Mouse (Mus musculus) embryonic facial prominence, embryonic 12.5 days (tissue): ENCODE results near the gene Rps6ka5. TPM values are rescaled to one million over a fixed set of nuclear protein-coding genes. Genes with fewer than 3 reads are reported as not detected.

Experiments
- ATAC-seq: fragments of 200-750 bp; cut with Nextera tagmentation; 2 replicates; pipeline ENCODE4 v1.8.0; 2017; ENCODE audit not compliant: insufficient number of reproducible peaks, insufficient read depth, low FRiP score, low TSS enrichment
- H3K27ac ChIP-seq: fragments of 300-500 bp; sonication (generic); 2 replicates; pipeline ENCODE4 v1.5.1; 2016; ENCODE audit warnings: mild to moderate bottlenecking
- H3K27me3 ChIP-seq: fragments of 300-500 bp; sonication (generic); 2 replicates; pipeline ENCODE4 v1.6.1; 2016; ENCODE audit warnings: mild to moderate bottlenecking, moderate library complexity
- H3K36me3 ChIP-seq: fragments of 300-500 bp; sonication (generic); 2 replicates; pipeline ENCODE4 v1.6.1; 2016; ENCODE audit warnings: mild to moderate bottlenecking
- H3K4me1 ChIP-seq: fragments of 300-500 bp; sonication (generic); 2 replicates; pipeline ENCODE4 v1.6.1; 2016
- H3K4me2 ChIP-seq: fragments of 300-500 bp; sonication (generic); replicated peaks from 2 replicates; pipeline ENCODE4 v1.6.1; 2016; ENCODE audit warnings: mild to moderate bottlenecking, moderate library complexity
- H3K4me3 ChIP-seq: fragments of 300-500 bp; sonication (generic); 2 replicates; pipeline ENCODE4 v1.5.1; 2016; ENCODE audit warnings: mild to moderate bottlenecking
- H3K9ac ChIP-seq: fragments of 300-500 bp; sonication (generic); 2 replicates; pipeline ENCODE4 v1.6.1; 2016; ENCODE audit warnings: mild to moderate bottlenecking, moderate library complexity
- H3K9me3 ChIP-seq: fragments of 300-500 bp; sonication (generic); 2 replicates; pipeline ENCODE4 v1.6.1; 2016; ENCODE audit warnings: mild to moderate bottlenecking, moderate library complexity
- WGBS: fragments of 180-500 bp; shearing (Covaris S2); methylation state at CpG from one replicate; pipeline ENCODE4 v1.1.7; 2016; 5-methylcytosine and 5-hydroxymethylcytosine counted together
- polyA plus RNA-seq: library from polyadenylated mRNA; unstranded; fragments of >200 nt; fragmentation: Nextera tagmentation; extraction: Ambion mirVana; gene quantifications from 2 replicates; pipeline ENCODE4 v1.2.1, GENCODE M21; 2016

Gene Rps6ka5
- polyA plus RNA-seq, 1 experiment from 2014 or later: 7.2 TPM

GRCm38 (mm10) chr12:100720801-100721200, 6.0 kb downstream of the Rps6ka5 start:
- WGBS: 44% methylated on average over 3 of the region's 3 CpGs
- Histone ChIP-seq H3K9me3 (no peaks in the 10 kb centered on the region), H3K36me3 (no peaks in the 10 kb centered on the region), H3K27me3 (no peaks in the 10 kb centered on the region), H3K27ac (no peak overlapping the region), H3K4me3 (no peak overlapping the region), H3K4me2 (no peak overlapping the region), H3K9ac (no peak overlapping the region), H3K4me1 (peaks cover 11% of the 10 kb centered on the region)
- ATAC-seq: no peak

GRCm38 (mm10) chr12:100717446-100717845, 9.3 kb downstream of the Rps6ka5 start:
- no peak overlapping the region for H3K27ac ChIP-seq
- no peaks in the 10 kb centered on the region for H3K27me3 ChIP-seq
- no peak overlapping the region for H3K4me3 ChIP-seq
- no peak overlapping the region for H3K9ac ChIP-seq
- no peaks in the 10 kb centered on the region for H3K36me3 ChIP-seq
- H3K4me2 ChIP-seq: no peak overlapping the region
- ATAC-seq: no peak
- peaks cover 3% of the 10 kb centered on the region; the same call in 1 of the 2 replicates for H3K4me1 ChIP-seq
- H3K9me3 ChIP-seq: no peaks in the 10 kb centered on the region

GRCm38 (mm10) chr12:100716969-100717368, 9.8 kb downstream of the Rps6ka5 start:
- 70% methylated on average over 4 of the region's 4 CpGs for WGBS
- Histone ChIP-seq H3K9ac (no peak overlapping the region), H3K4me3 (no peak overlapping the region), H3K27me3 (no peaks in the 10 kb centered on the region), H3K36me3 (no peaks in the 10 kb centered on the region), H3K4me1 (peaks cover 3% of the 10 kb centered on the region; the same call in 1 of the 2 replicates), H3K9me3 (no peaks in the 10 kb centered on the region), H3K4me2 (no peak overlapping the region), H3K27ac (no peak overlapping the region)
- no peak for ATAC-seq

- Histone ChIP-seq H3K9ac (no peak overlapping the region), H3K4me3 (no peak overlapping the region), H3K36me3 (no peaks in the 10 kb centered on the region), H3K27ac (no peak overlapping the region), H3K27me3 (no peaks in the 10 kb centered on the region), H3K4me1 (no peaks in the 10 kb centered on the region), H3K4me2 (no peak overlapping the region), H3K9me3 (no peaks in the 10 kb centered on the region)
- 76% methylated on average over 5 of the region's 5 CpGs for WGBS
- ATAC-seq: no peak
These were observed 15.0 kb downstream of the Rps6ka5 start for GRCm38 (mm10) chr12:100711819-100712218.

GRCm38 (mm10) chr12:100711116-100711691, 15.6 kb downstream of the Rps6ka5 start:
- no peaks in the 10 kb centered on the region for H3K4me1 ChIP-seq
- H3K36me3 ChIP-seq: no peaks in the 10 kb centered on the region
- WGBS: 70% methylated on average over 10 of the region's 10 CpGs
- no peak overlapping the region for H3K9ac ChIP-seq
- no peaks in the 10 kb centered on the region for H3K27me3 ChIP-seq
- ATAC-seq: no peak
- H3K27ac ChIP-seq: no peak overlapping the region
- no peak overlapping the region for H3K4me2 ChIP-seq
- no peak overlapping the region for H3K4me3 ChIP-seq
- H3K9me3 ChIP-seq: no peaks in the 10 kb centered on the region

- WGBS: 62% methylated on average over 1 of the region's 1 CpGs
These were observed 16.4 kb downstream of the Rps6ka5 start for GRCm38 (mm10) chr12:100710432-100710831.

GRCm38 (mm10) chr12:100707312-100707711, 19.5 kb downstream of the Rps6ka5 start:
- Histone ChIP-seq H3K27me3 (no peaks in the 10 kb centered on the region), H3K9ac (no peak overlapping the region), H3K4me2 (no peak overlapping the region), H3K9me3 (no peaks in the 10 kb centered on the region), H3K36me3 (no peaks in the 10 kb centered on the region), H3K27ac (no peak overlapping the region), H3K4me3 (no peak overlapping the region), H3K4me1 (no peaks in the 10 kb centered on the region)
- ATAC-seq: no peak
- WGBS: 93% methylated on average over 2 of the region's 2 CpGs

More at GRCm38 (mm10) chr12:100710432-100710831, 16.4 kb downstream of the Rps6ka5 start:
- Histone ChIP-seq H3K9ac (no peak overlapping the region), H3K4me2 (no peak overlapping the region), H3K27ac (no peak overlapping the region), H3K4me1 (no peaks in the 10 kb centered on the region), H3K4me3 (no peak overlapping the region), H3K9me3 (no peaks in the 10 kb centered on the region), H3K27me3 (no peaks in the 10 kb centered on the region), H3K36me3 (no peaks in the 10 kb centered on the region)
- ATAC-seq: no peak

- Histone ChIP-seq H3K9ac (no peak overlapping the region), H3K4me3 (no peak overlapping the region), H3K4me1 (no peaks in the 10 kb centered on the region), H3K36me3 (no peaks in the 10 kb centered on the region), H3K4me2 (no peak overlapping the region), H3K27me3 (no peaks in the 10 kb centered on the region), H3K27ac (no peak overlapping the region), H3K9me3 (no peaks in the 10 kb centered on the region)
- no peak for ATAC-seq
- WGBS: 81% methylated on average over 5 of the region's 5 CpGs
These were observed 21.6 kb downstream of the Rps6ka5 start for GRCm38 (mm10) chr12:100705057-100705722.

- no peaks in the 10 kb centered on the region for H3K27me3 ChIP-seq
- WGBS: 91% methylated on average over 1 of the region's 1 CpGs
- no peaks in the 10 kb centered on the region for H3K36me3 ChIP-seq
- no peaks in the 10 kb centered on the region for H3K4me1 ChIP-seq
- ATAC-seq: no peak
- H3K27ac ChIP-seq: no peak overlapping the region
- no peak overlapping the region for H3K9ac ChIP-seq
- no peaks in the 10 kb centered on the region for H3K9me3 ChIP-seq
- H3K4me3 ChIP-seq: no peak overlapping the region
- H3K4me2 ChIP-seq: no peak overlapping the region
These were observed 28.8 kb downstream of the Rps6ka5 start for GRCm38 (mm10) chr12:100698019-100698418.

GRCm38 (mm10) chr12:100696621-100697020, 30.2 kb downstream of the Rps6ka5 start:
- H3K4me1 ChIP-seq: peaks cover 7% of the 10 kb centered on the region; the same call in 1 of the 2 replicates
- H3K9me3 ChIP-seq: no peaks in the 10 kb centered on the region
- no peak overlapping the region for H3K9ac ChIP-seq
- H3K36me3 ChIP-seq: no peaks in the 10 kb centered on the region
- no peak overlapping the region for H3K4me2 ChIP-seq
- no peak for ATAC-seq
- H3K4me3 ChIP-seq: no peak overlapping the region
- 38% methylated on average over 4 of the region's 4 CpGs for WGBS
- no peaks in the 10 kb centered on the region for H3K27me3 ChIP-seq
- no peak overlapping the region for H3K27ac ChIP-seq

GRCm38 (mm10) chr12:100695252-100695651, 31.5 kb downstream of the Rps6ka5 start:
- no peaks in the 10 kb centered on the region for H3K27me3 ChIP-seq
- no peaks in the 10 kb centered on the region for H3K9me3 ChIP-seq
- H3K27ac ChIP-seq: no peak overlapping the region
- H3K4me2 ChIP-seq: no peak overlapping the region
- no peak overlapping the region for H3K4me3 ChIP-seq
- 79% methylated on average over 3 of the region's 3 CpGs for WGBS
- H3K4me1 ChIP-seq: peaks cover 7% of the 10 kb centered on the region; the same call in 1 of the 2 replicates
- no peak for ATAC-seq
- no peak overlapping the region for H3K9ac ChIP-seq
- no peaks in the 10 kb centered on the region for H3K36me3 ChIP-seq

- ATAC-seq: no peak
- WGBS: 33% methylated on average over 3 of the region's 3 CpGs
- H3K4me1 ChIP-seq: peaks cover 7% of the 10 kb centered on the region; the same call in 1 of the 2 replicates
These were observed 34.6 kb downstream of the Rps6ka5 start for GRCm38 (mm10) chr12:100692208-100692607.

More at GRCm38 (mm10) chr12:100692208-100692607, 34.6 kb downstream of the Rps6ka5 start:
- Histone ChIP-seq H3K9ac (no peak overlapping the region), H3K36me3 (no peaks in the 10 kb centered on the region), H3K27me3 (no peaks in the 10 kb centered on the region), H3K4me2 (no peak overlapping the region), H3K27ac (no peak overlapping the region), H3K9me3 (no peaks in the 10 kb centered on the region), H3K4me3 (no peak overlapping the region)
